Mouse (Mus musculus) heart, postnatal 4 days (tissue): ENCODE measurements around the gene Erg. TPM values are rescaled to one million over a fixed set of nuclear protein-coding genes. Genes with fewer than 3 reads are reported as not detected.
A peak's percentile ranks its signal among the peaks of the same experiment; 100 is the strongest.

ENCODE experiments used
- DNase-seq: peaks from one replicate; pipeline ENCODE4 v3.0.0; 2021
- total RNA-seq, 2 experiments: library from RNA; stranded (reverse); gene quantifications; 2 replicates each; pipeline ENCODE4 v1.2.3; 2021

Gene Erg
- total RNA-seq, 2 experiments from 2014 or later, result 39.8 to 40.6 TPM

- DNase-seq, result no peak
Observed at GRCm38 (mm10) chr16:95584751-95585528, 1.5 kb downstream of the Erg start.

- no peak for DNase-seq
Observed at GRCm38 (mm10) chr16:95579289-95579688, 7.1 kb downstream of the Erg start.

DNA sequence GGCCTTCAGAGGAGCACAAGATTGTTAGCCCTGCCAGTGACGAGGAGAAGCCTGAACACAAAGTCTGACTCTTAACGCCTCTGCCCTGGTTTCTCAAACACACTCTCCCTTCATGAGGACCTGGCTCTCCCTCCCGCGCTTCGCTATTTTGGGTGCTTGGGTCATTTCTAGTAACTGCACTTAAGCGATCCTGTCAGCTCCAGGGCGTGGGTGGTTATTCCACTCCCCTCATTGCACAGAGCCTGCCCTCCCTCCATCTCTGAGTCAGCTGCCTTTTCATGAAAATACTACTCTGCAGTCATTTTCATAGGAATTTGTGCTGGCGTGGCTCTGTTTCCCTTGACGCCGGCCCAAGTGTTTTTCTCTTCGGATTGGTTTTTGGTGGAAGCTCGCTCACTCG lies 13.2 kb downstream of the Erg start:
- DNase-seq, result peak; percentile 21

DNA sequence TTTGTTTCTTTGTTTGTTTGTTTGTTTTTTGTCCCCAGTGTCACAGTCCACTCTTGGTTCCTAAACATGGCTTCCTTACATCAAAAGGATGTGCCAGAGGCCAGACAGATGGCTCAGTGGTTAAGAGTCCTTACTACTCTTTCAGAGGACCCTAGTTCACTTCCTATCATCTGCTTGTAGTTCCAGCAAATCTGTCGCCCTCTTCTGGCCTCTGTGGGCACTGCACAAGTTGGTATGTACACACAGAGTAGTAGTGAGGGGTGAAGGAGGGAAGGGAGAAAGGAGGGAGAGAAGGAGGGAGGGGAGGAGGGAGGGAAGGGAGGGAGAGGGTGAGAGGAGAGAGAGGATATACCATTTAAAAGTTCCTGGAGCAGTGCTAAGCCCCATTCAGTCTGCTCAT lies 15.8 kb downstream of the Erg start:
- peak; percentile 42 for DNase-seq

DNA sequence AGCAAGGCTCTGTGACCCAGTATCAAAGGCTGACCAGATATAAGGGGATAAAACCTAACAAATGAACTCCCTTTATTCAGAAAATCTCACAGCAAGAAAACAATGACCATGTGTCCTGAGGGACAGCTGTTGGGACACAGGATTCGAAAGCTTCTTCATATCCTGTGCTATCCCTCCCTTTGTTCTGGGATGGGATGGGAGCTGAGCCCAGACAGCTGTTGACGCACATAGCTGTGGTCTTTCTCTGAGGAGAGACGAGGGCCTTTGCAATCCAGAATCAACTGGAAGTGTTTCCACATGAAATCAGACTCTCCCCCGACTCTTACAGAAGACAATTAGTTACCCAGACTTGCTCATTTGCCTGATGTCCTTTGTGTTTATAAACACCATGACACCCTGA lies 29.6 kb downstream of the Erg start:
- DNase-seq, result no peak

- DNase-seq, result no peak
Observed at GRCm38 (mm10) chr16:95553136-95553535, 33.3 kb downstream of the Erg start.

GRCm38 (mm10) chr16:95552495-95552894 lies 33.9 kb downstream of the Erg start:
- no peak for DNase-seq

- DNase-seq, result no peak
Observed at GRCm38 (mm10) chr16:95550496-95550895, 35.9 kb downstream of the Erg start.

GRCm38 (mm10) chr16:95544753-95545152 lies 41.6 kb downstream of the Erg start:
- no peak for DNase-seq

DNA sequence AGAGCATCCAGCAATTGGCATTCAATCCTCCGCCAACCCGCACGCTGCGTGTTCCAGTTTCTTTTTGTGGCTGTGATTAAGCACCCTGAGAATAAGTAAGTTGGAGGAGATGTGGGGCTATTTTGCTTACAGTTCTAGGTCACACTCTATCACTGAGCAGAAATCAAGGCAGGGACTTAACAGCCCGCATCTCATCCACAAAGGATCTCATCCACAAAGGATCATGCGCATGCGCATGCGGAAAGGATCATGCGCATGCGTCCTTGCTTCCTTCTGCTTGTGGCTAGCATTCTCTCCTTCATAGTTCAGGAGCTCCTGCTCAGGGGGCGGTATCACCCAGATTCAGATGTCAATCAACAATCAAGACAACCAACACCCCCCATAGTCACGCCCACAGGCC lies 42.9 kb downstream of the Erg start:
- DNase-seq, result no peak

GRCm38 (mm10) chr16:95535151-95535550 lies 51.2 kb downstream of the Erg start:
- no peak for DNase-seq

GRCm38 (mm10) chr16:95532387-95533077 lies 53.9 kb downstream of the Erg start:
- no peak for DNase-seq

DNA sequence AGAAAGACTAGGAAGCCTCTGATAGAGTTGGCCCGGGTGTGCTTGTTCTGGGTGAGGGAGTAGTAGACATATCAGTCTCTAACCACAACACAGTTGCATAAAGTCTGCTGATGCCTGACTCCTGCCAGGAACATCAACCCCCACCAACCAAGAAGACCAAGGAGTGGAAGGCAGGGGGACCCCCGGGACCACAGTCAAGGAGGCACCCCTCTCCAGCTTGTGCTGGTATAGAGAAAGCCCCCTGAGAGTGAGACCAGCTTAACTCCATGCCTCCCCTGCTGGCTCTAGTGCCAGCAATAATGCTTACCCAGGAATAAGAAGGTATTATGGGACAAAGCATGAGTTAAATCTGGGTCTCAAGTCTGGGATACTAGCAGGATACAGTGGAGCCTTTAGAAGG lies 58.8 kb downstream of the Erg start:
- no peak for DNase-seq

DNA sequence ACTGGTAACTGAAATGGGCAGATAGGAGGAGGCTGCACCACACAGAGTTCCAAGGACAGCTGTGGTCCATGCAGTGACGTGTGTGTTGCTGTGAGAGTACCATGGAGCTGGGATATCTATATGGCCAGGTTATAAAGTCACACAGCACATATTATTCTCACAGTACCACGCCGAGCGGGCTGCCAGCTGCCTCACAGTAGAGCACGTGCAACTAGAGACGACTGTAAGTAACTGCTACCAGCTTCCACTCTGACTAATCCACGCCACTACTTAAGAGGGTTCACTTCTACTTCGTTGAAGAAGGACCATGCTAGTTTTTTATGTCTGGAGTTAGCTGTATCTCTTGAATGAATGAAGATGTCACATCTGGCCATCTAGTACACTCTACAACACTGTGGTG lies 66.9 kb downstream of the Erg start:
- DNase-seq, result no peak

DNA sequence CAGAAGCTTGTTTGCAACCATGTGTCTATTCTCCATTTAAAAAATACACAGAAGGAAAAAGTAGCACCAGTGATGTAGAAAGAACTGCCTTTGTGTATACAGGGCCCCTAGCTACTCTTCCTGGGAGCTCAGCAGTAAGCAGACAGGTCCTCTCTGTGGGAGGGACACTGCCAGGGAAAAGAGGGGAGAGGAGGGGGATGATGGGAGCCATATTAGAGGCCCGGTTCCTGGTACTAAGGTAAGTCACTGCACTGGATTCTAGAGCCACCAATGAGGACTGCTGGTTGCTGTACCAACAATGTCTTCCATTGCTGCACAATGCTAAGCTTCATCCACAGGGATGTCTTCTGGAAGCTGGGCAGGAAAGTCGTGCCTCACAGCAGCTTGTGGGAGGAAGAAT lies 80.3 kb downstream of the Erg start:
- DNase-seq, result no peak

DNA sequence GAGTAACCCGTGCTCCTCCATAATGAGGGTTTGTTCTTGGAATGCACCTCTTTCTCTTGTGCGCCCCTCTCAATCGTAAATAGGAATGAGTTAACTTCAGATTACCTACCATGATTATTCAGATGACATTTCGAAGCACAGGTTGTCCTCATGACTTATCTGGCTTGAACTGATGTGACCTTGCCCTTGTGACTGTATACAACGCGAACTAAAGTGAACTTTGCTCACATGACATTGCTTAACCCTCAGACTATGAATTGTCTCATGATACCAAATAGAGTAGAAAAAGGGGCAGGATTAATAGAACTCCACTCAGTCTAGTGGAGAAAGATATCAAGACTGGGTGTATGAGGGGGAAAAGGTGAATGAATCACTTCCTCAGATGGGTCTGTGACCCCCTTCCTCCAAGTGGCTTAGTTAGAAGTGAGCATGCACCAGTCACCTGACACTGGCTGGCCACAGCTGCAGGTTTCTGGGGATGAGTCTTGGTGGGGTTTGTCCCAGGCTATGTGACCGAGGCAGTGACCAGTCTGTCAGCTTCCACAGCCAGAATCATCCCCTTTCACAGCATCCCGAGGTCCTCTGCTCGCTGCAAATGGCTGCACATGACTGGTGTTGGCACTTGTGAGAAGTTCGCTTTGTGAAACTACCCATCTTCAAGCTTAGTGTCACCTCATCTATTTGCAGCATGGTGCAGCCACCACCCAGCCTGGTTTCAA lies 89.7 kb downstream of the Erg start:
- no peak for DNase-seq

- DNase-seq, result no peak
Observed at GRCm38 (mm10) chr16:95494108-95494507, 92.3 kb downstream of the Erg start.

GRCm38 (mm10) chr16:95493336-95493735 lies 93.1 kb downstream of the Erg start:
- no peak for DNase-seq

DNA sequence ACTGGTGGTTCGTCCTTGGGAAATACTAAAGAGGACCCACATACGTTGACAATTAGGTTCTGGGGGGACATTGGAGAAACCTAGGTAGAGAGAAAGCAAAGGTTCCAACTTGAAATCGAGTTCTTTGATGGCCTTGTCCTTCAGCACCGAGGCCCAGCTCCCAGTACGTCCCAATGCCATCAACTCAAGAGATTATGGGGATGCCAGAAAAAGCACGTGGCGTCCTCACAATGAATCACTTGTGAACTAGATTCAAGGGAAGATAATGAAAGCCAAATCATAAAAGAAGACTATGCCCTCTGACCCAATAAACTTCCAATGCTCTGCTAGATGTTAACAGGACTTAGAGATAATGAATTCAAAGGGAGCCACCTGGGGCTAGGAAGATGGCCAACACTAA lies 94.2 kb downstream of the Erg start:
- no peak for DNase-seq

GRCm38 (mm10) chr16:95490386-95490785 lies 96.0 kb downstream of the Erg start:
- no peak for DNase-seq

DNA sequence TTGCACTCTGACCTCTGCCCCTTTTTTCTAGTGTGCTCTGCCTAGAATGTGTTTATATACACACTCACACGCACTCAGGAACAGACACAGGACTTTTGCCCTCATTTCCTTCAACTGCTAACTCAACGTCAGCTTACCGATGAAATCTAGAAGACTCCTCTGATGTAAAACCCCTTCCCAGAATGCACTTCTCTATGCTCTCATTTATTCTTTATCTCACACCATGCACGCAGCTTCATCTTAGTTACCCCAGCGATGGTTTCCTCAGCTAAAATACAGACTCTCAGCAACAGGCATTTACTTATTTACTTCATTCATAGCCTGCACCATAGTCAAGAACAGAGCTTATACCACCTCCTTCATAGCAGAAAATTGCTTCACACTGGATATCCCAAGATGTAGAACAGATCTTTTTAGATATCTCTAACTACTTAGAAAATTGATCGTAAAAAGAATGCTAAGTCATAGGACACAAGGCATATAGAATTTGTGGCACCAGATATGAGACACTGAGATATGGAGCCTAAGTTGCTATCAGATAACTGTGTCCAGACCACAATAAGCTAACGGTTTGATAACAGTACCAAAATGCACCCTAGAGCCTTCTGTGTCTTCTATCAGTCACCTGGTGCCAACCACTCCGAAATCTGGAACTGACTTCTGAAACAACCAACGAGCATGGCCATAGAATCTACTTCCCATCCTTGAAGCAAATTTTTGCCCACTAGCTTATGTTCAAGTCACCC lies 98.6 kb downstream of the Erg start:
- no peak for DNase-seq

DNA sequence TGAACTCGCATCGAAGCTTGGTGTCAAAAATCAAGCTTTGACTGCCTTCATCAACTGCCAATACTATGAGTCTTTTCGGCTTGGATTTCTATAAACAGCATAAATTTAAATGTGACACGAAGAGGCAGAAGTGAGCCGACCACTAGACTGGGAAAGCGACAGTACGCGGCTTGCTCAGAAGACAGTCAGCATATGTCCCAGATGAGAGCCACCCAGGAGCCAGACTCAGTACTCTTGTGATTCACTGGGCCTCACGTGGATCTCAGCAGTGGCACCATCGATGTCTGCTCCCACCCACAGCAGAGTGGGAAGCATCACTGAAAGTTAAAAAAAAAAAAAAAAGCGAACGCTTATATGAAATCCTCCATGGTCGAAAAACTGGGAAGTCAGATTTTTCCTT lies 105.2 kb downstream of the Erg start:
- no peak for DNase-seq

DNA sequence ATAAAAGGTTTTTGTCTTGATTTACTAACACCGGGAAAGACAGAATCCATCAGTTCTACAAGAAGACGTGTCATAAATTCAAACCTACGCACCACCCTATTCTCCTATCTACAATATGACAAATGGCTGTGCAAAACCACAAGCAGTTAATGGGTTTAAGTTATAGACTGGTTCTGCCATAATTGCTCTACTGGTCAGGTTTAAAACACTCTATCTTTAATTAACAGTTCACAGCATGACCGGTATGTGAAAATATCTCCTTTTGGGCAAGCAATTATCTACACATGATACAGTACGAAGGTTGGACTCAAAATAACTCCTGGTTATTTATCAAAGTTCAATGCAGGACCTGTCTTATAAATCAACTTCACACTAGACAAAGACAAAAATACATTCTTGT lies 107.8 kb downstream of the Erg start:
- no peak for DNase-seq
